Mouse (Mus musculus) thymus, postnatal 25 days (tissue): Measurements from ENCODE around the gene Gm17374.
"Not testable (repeated sequence)": the region's sequence is repeated elsewhere in the genome, so short reads cannot be mapped to it uniquely, and the experiment has no call there.

ENCODE experiments used
- DNase-seq: peaks from one replicate; pipeline ENCODE4 v3.0.0; 2022

Gene Gm17374

DNA sequence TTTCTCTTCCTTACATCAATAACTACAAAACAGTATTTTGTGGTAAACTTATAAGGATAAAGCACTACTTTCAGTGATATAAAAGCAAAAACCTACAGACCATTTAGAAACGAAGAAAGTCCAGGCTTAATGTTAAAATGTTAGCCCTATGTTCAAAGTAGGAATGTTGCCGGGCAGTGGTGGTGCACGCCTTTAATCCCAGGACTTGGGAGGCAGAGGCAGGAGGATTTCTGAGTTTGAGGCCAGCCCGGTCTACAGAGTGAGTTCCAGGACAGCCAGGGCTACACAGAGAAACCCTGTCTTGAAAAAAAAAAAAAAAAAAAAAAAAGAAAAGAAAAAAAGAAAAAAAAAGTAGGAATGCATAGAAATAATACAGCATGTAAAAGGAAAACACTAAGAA is at the start of gene Gm17374:
Gm17374 (plus strand) TSS at position 301 of the 400 bp plus-strand sequence.
- not testable (repeated sequence) for DNase-seq

DNA sequence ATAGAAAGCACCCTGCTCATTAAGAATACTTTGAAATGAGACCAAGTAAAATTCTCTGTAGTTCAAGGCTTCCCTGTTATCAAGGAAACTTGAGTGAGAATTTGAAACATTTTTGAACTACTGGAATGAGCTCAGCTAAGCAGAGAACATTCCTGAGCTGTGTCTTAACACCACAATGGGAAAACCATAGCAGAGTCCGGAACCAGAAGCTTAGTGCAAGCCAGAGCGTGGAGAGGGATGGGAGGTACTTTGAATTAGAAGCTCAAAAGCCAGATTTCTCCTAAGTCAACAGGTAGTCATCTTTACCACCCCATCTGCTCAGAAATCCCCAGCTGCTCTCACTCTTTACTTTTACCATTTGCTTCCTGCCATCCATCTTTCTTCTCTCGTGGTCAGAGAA is 46.9 kb upstream of the Gm17374 start:
- DNase-seq, result no peak

- DNase-seq, result no peak
Measured at GRCm38 (mm10) chr2:140107641-140108040, 44.2 kb upstream of the Gm17374 start.

GRCm38 (mm10) chr2:140108945-140109344 is 42.9 kb upstream of the Gm17374 start:
- DNase-seq, result no peak

DNA sequence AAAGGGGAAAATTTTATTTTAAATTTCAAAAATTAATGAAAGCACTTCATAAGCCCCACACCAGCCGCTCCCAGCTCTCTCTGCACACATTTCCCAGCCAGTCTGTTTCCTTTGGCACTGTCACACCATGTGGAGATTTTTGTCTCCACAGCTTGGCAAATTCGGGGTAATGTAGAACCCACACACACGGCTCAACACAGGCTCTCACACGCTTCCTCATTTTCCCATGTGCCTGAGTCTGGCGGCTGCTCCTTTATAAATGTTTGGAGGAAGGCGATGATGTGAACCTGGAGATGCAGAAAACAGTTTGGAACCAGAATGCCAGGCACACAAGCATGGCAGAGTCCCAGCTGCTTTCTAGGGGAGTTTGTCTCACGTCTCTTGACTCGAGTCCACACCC is 38.0 kb upstream of the Gm17374 start:
- DNase-seq, result no peak

- peak; percentile 11 for DNase-seq
Measured at GRCm38 (mm10) chr2:140125516-140125915, 26.3 kb upstream of the Gm17374 start.

DNA sequence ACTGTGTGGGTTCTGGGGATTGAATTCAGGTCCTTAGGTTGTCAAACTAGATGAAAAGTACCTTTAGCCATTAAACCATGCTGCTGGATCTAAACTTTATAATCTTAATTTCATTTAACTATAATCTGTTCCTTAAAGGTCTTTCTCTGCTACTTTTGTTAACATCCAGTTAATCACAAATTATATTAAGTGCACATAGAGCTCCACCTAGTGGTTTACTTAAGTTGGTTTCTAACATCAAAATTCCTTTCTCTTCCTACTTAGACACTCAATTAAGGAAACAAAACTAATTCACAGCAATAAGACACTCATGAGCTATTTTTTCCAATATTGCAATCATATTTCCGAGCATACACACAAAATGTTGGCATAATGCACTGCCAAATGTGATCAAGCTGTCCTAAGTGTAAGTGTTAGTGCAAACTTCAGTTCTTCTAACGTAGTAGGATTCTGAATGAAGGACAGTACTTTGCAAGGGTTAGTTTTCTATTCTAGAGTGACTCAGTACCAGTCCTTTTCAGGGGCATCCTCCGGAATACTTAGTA is 7.4 kb downstream of the Gm17374 start:
- DNase-seq, result no peak

- DNase-seq, result no peak
Measured at GRCm38 (mm10) chr2:140163351-140163854, 11.6 kb downstream of the Gm17374 start.

- DNase-seq, result no peak
Measured at GRCm38 (mm10) chr2:140169057-140169456, 17.2 kb downstream of the Gm17374 start.

DNA sequence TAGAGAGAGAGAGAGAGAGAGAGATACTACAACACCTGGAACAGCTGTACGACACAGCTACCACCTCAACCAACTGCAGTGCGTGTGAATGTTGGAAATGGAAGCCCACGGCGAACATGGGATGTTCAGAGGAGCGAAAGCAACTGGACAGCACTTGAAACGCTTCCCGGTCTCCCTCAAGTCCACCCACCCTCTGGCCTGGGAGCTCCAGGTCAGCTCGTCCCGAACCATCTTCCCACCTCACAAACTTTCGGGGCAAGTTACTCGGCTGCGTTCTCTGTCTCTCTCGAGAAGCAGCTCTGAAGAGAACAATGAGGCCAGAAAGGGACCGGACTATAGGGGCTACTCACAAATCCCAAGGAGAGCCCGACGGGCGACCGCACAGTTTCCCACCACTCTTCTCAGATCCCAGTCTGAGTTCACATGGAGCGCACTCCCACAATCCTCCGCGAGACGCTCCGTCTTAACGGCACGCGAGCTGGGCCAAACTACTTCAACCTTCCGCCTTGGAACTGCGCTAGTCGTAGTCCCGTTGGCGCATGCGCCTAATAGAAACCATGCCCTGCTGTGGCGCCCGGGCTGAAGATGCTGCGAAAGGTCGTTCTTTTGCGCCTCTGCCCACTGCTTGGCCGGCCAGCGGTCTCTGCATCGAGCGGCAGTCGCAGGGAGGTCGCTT is 18.4 kb downstream of the Gm17374 start, which contains the start of the genes Esf1 and Ndufaf5:
Esf1 (minus strand) TSS at position 438 of the 676 bp plus-strand sequence.
Ndufaf5 (plus strand) TSS at position 523 of the 676 bp plus-strand sequence.
- peak; percentile 94 for DNase-seq

DNA sequence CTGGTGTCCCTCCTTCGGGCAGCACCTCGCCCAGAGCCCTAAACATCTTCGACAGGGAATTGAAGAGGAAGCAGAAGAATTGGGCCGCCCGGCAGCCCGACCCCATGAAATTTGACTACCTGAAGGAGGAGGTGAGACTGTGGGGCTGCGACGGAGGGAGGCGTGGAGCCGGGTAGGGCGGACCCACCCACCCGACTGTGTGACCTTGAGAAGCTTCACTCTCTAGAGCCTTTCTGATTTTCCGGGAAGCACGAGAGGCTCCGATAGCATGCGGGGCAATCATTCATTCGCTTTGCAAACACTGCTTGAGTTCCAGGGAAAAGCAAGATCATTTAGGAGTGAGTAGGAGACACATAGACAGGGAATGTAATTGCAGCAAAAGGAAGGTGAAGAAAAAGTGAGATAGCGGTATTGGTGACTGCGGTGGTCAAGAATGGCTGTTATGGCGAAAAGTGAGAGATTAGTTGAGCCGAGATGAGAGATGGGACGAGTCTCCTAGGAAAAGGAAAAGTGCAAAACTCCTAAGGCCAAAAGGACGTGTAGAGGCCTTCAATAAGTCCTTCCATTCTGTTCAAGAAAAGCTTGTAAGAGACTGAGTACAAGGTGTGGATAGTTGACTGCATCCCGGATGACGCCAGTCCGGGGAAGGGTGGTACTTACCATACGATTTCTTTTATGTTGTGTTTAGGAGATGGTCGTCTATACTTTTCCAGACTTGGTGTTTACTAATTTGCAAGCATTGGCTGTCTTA is 19.1 kb downstream of the Gm17374 start:
- DNase-seq, result no peak

DNA sequence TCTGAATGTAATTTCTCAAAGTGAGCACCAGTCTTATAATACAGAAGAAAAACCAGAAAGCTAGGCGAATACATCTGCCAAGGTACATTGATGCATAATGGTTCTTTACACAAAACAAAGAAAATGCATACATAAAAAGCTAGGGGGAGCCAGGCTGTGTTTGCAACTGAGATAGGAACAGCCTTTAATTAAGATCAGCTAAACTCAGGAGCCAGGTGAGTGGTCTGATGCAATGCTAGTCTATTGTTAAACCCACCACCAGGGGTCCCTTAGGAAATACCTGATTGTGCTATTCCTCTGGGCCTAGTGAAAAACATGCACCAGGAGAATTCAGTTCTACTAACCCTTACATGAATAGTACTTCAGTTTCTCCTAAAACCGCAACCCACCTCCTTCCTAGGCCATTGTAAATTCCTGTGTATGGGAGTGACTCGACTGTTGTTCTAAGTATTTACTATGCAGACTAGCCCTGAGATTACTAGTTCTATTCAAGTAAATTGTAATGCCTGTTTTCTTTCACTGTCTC is 33.9 kb downstream of the Gm17374 start:
- DNase-seq, result not testable (repeated sequence)

DNA sequence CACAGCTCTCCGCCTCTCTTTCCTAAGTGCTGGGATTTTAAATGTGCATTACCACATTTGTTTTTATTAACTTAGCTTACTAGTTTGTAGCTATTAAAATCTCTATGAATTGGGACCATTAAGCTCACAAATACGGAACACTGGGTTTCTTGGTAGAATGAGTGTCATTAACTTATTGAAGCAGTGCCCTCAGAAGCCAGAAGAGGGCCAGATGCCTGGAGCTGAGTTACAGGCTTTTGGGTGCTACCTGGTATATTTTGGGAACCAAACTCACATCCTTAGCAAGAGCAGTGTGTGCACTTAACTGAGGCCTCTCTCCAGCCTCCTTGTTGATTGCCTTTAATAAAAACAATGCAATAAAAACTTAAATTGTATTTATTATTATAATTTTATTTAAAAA is 48.9 kb downstream of the Gm17374 start:
- DNase-seq, result no peak

- DNase-seq, result no peak
Measured at GRCm38 (mm10) chr2:140202573-140202972, 50.7 kb downstream of the Gm17374 start.
